Mouse (Mus musculus): Measurements from ENCODE around the gene Zfp654. TPM values are rescaled to one million over a fixed set of nuclear protein-coding genes. Genes with fewer than 3 reads are reported as not detected.
A peak's percentile ranks its signal among the peaks of the same experiment; 100 is the strongest.

Zfp654 gene
- polyA plus RNA-seq, 1 experiment from 2014 or later = 9.4 TPM

- WGBS = 5% methylated on average over 16 of the region's 16 CpGs
- H3K4me1 ChIP-seq (ENCODE audit: control insufficient read depth, insufficient read depth, low read length) = 0 out of 2 replicates have a peak, but pooled peaks cover 3% of the 10 kb centered on the region
- no peaks in the 10 kb centered on the region for H3K27me3 ChIP-seq (ENCODE audit: control insufficient read depth, insufficient read depth, low read length)
- H3K36me3 ChIP-seq (ENCODE audit: control insufficient read depth, insufficient read depth, low read length) = peaks cover 1% of the 10 kb centered on the region
- H3K9ac ChIP-seq (ENCODE audit: low read length) = peak overlapping the region; percentile 88
- no peaks in the 10 kb centered on the region for H3K9me3 ChIP-seq (ENCODE audit: control insufficient read depth, low read length)
- peak overlapping the region; percentile 87 for H3K4me2 ChIP-seq (ENCODE audit: low read depth, severe bottlenecking)
- H3K27ac ChIP-seq (replicated peaks; ENCODE audit: low read depth, low read length) = no peak overlapping the region
- ATAC-seq (ENCODE audit: insufficient number of reproducible peaks, low FRiP score, low TSS enrichment, low read depth) (no peak; the same call in 1 of the 2 replicates), DNase-seq (ENCODE audit: low spot score) (peak; percentile 60)
- H3K4me3 ChIP-seq (ENCODE audit: low read depth, low read length) = peak overlapping the region; percentile 95
Measured at GRCm38 (mm10) chr16:64850287-64851084, 966 bp downstream of the Zfp654 start.

GRCm38 (mm10) chr16:64845947-64846346 lies 5.5 kb downstream of the Zfp654 start:
- Histone ChIP-seq H3K27me3 (ENCODE audit: control insufficient read depth, insufficient read depth, low read length) (no peaks in the 10 kb centered on the region), H3K9ac (ENCODE audit: low read length) (no peak overlapping the region), H3K27ac (replicated peaks; ENCODE audit: low read depth, low read length) (no peak overlapping the region), H3K36me3 (ENCODE audit: control insufficient read depth, insufficient read depth, low read length) (no peaks in the 10 kb centered on the region), H3K4me3 (ENCODE audit: low read depth, low read length) (no peak overlapping the region), H3K9me3 (ENCODE audit: control insufficient read depth, low read length) (no peaks in the 10 kb centered on the region), H3K4me2 (ENCODE audit: low read depth, severe bottlenecking) (no peak overlapping the region), H3K4me1 (ENCODE audit: control insufficient read depth, insufficient read depth, low read length) (no peaks in the 10 kb centered on the region)
- ATAC-seq (ENCODE audit: insufficient number of reproducible peaks, low FRiP score, low TSS enrichment, low read depth) = no peak
- WGBS = 91% methylated on average over 8 of the region's 8 CpGs
- no peak for DNase-seq (ENCODE audit: low spot score)

- Histone ChIP-seq H3K4me2 (ENCODE audit: low read depth, severe bottlenecking) (no peak overlapping the region), H3K27ac (replicated peaks; ENCODE audit: low read depth, low read length) (no peak overlapping the region), H3K4me3 (ENCODE audit: low read depth, low read length) (no peak overlapping the region), H3K9ac (ENCODE audit: low read length) (no peak overlapping the region), H3K27me3 (ENCODE audit: control insufficient read depth, insufficient read depth, low read length) (no peaks in the 10 kb centered on the region), H3K36me3 (ENCODE audit: control insufficient read depth, insufficient read depth, low read length) (no peaks in the 10 kb centered on the region), H3K4me1 (ENCODE audit: control insufficient read depth, insufficient read depth, low read length) (no peaks in the 10 kb centered on the region), H3K9me3 (ENCODE audit: control insufficient read depth, low read length) (no peaks in the 10 kb centered on the region)
- DNase-seq (ENCODE audit: low spot score) = no peak
- WGBS = 95% methylated on average over 3 of the region's 3 CpGs
- no peak for ATAC-seq (ENCODE audit: insufficient number of reproducible peaks, low FRiP score, low TSS enrichment, low read depth)
Measured at GRCm38 (mm10) chr16:64842374-64842729, 9.1 kb downstream of the Zfp654 start.

- Histone ChIP-seq H3K4me1 (ENCODE audit: control insufficient read depth, insufficient read depth, low read length) (no peaks in the 10 kb centered on the region), H3K27ac (replicated peaks; ENCODE audit: low read depth, low read length) (no peak overlapping the region), H3K9me3 (ENCODE audit: control insufficient read depth, low read length) (no peaks in the 10 kb centered on the region), H3K9ac (ENCODE audit: low read length) (no peak overlapping the region), H3K4me2 (ENCODE audit: low read depth, severe bottlenecking) (no peak overlapping the region), H3K4me3 (ENCODE audit: low read depth, low read length) (no peak overlapping the region), H3K36me3 (ENCODE audit: control insufficient read depth, insufficient read depth, low read length) (no peaks in the 10 kb centered on the region), H3K27me3 (ENCODE audit: control insufficient read depth, insufficient read depth, low read length) (no peaks in the 10 kb centered on the region)
- WGBS = 87% methylated on average over 5 of the region's 5 CpGs
- ATAC-seq (ENCODE audit: insufficient number of reproducible peaks, low FRiP score, low TSS enrichment, low read depth) = no peak
- no peak for DNase-seq (ENCODE audit: low spot score)
Measured at GRCm38 (mm10) chr16:64841481-64842373, 9.7 kb downstream of the Zfp654 start.

GRCm38 (mm10) chr16:64836709-64837108 lies 14.7 kb downstream of the Zfp654 start:
- Histone ChIP-seq H3K4me1 (ENCODE audit: control insufficient read depth, insufficient read depth, low read length) (no peaks in the 10 kb centered on the region), H3K9ac (ENCODE audit: low read length) (no peak overlapping the region), H3K4me3 (ENCODE audit: low read depth, low read length) (no peak overlapping the region), H3K27me3 (ENCODE audit: control insufficient read depth, insufficient read depth, low read length) (no peaks in the 10 kb centered on the region), H3K36me3 (ENCODE audit: control insufficient read depth, insufficient read depth, low read length) (no peaks in the 10 kb centered on the region), H3K9me3 (ENCODE audit: control insufficient read depth, low read length) (no peaks in the 10 kb centered on the region), H3K27ac (replicated peaks; ENCODE audit: low read depth, low read length) (no peak overlapping the region), H3K4me2 (ENCODE audit: low read depth, severe bottlenecking) (no peak overlapping the region)
- ATAC-seq (ENCODE audit: insufficient number of reproducible peaks, low FRiP score, low TSS enrichment, low read depth) (no peak), DNase-seq (ENCODE audit: low spot score) (no peak)
- WGBS = 93% methylated on average over 2 of the region's 2 CpGs

- Histone ChIP-seq H3K27me3 (ENCODE audit: control insufficient read depth, insufficient read depth, low read length) (no peaks in the 10 kb centered on the region), H3K4me2 (ENCODE audit: low read depth, severe bottlenecking) (no peak overlapping the region), H3K4me1 (ENCODE audit: control insufficient read depth, insufficient read depth, low read length) (no peaks in the 10 kb centered on the region), H3K4me3 (ENCODE audit: low read depth, low read length) (no peak overlapping the region), H3K9ac (ENCODE audit: low read length) (no peak overlapping the region), H3K36me3 (ENCODE audit: control insufficient read depth, insufficient read depth, low read length) (no peaks in the 10 kb centered on the region), H3K9me3 (ENCODE audit: control insufficient read depth, low read length) (no peaks in the 10 kb centered on the region), H3K27ac (replicated peaks; ENCODE audit: low read depth, low read length) (no peak overlapping the region)
- 63% methylated on average over 1 of the region's 1 CpGs for WGBS
- ATAC-seq (ENCODE audit: insufficient number of reproducible peaks, low FRiP score, low TSS enrichment, low read depth) (no peak), DNase-seq (ENCODE audit: low spot score) (no peak)
Measured at GRCm38 (mm10) chr16:64835996-64836545, 15.4 kb downstream of the Zfp654 start.

GRCm38 (mm10) chr16:64830291-64830690 lies 21.2 kb downstream of the Zfp654 start:
- Histone ChIP-seq H3K4me2 (ENCODE audit: low read depth, severe bottlenecking) (no peak overlapping the region), H3K9me3 (ENCODE audit: control insufficient read depth, low read length) (no peaks in the 10 kb centered on the region), H3K27ac (replicated peaks; ENCODE audit: low read depth, low read length) (no peak overlapping the region), H3K9ac (ENCODE audit: low read length) (no peak overlapping the region), H3K4me3 (ENCODE audit: low read depth, low read length) (no peak overlapping the region), H3K27me3 (ENCODE audit: control insufficient read depth, insufficient read depth, low read length) (no peaks in the 10 kb centered on the region), H3K36me3 (ENCODE audit: control insufficient read depth, insufficient read depth, low read length) (no peaks in the 10 kb centered on the region), H3K4me1 (ENCODE audit: control insufficient read depth, insufficient read depth, low read length) (no peaks in the 10 kb centered on the region)
- no peak for DNase-seq (ENCODE audit: low spot score)
- WGBS = 86% methylated on average over 15 of the region's 15 CpGs
- ATAC-seq (ENCODE audit: insufficient number of reproducible peaks, low FRiP score, low TSS enrichment, low read depth) = no peak

DNA sequence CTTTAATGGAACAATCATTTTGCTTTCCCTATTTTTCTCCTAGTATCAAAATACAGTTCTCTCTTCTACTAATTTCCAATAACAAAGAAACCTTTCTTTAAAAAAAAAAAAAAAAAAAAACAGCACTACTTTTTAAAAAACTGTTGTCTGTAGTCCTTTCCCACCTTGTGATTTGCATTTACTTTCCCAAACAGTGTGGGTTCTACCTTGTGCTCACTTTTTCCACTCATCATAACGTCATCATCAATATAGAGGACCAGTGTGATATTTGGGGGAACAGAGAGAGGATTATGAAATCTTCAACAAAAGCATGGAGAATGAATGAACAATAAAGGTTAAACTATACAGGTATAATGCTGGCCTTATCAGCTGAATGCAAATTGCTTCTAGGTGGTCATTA lies 27.0 kb downstream of the Zfp654 start:
- H3K9me3 ChIP-seq (ENCODE audit: control insufficient read depth, low read length) = no peaks in the 10 kb centered on the region
- H3K27me3 ChIP-seq (ENCODE audit: control insufficient read depth, insufficient read depth, low read length) = no peaks in the 10 kb centered on the region
- no peak overlapping the region for H3K4me3 ChIP-seq (ENCODE audit: low read depth, low read length)
- no peaks in the 10 kb centered on the region for H3K4me1 ChIP-seq (ENCODE audit: control insufficient read depth, insufficient read depth, low read length)
- no peaks in the 10 kb centered on the region; the same call in 1 of the 2 replicates for H3K36me3 ChIP-seq (ENCODE audit: control insufficient read depth, insufficient read depth, low read length)
- H3K27ac ChIP-seq (replicated peaks; ENCODE audit: low read depth, low read length) = no peak overlapping the region
- no peak overlapping the region for H3K4me2 ChIP-seq (ENCODE audit: low read depth, severe bottlenecking)
- WGBS = 94% methylated on average over 1 of the region's 1 CpGs
- DNase-seq (ENCODE audit: low spot score) = no peak
- no peak for ATAC-seq (ENCODE audit: insufficient number of reproducible peaks, low FRiP score, low TSS enrichment, low read depth)
- H3K9ac ChIP-seq (ENCODE audit: low read length) = no peak overlapping the region

Data from limb, embryonic 11.5 days (tissue).